Mouse (Mus musculus) liver, embryonic 14.5 days (tissue): ENCODE data around the gene Acnat1. TPM values are rescaled to one million over a fixed set of nuclear protein-coding genes. Genes with fewer than 3 reads are reported as not detected.
"Not testable (repeated sequence)": the region's sequence is repeated elsewhere in the genome, so short reads cannot be mapped to it uniquely, and the experiment has no call there.

Experiments
- ATAC-seq: fragments of 200-750 bp; cut with Nextera tagmentation; 2 replicates; pipeline ENCODE4 v1.8.0; 2017; ENCODE audit warnings: moderate number of reproducible peaks, mild to moderate bottlenecking, moderate library complexity; ENCODE audit not compliant: insufficient read depth
- DNase-seq, 3 experiments: peaks; one replicate each; pipeline ENCODE4 v3.0.0-alpha.2; 2012 to 2013; ENCODE audit warnings: low read depth in 3 of 3, low spot score in 3 of 3
- H3K27ac ChIP-seq: fragments of 300-500 bp; sonication (generic); 2 replicates; pipeline ENCODE4 v1.5.1; 2014; ENCODE audit warnings: moderate library complexity, mild to moderate bottlenecking, control low read depth, inconsistent platforms
- H3K27me3 ChIP-seq: fragments of 300-500 bp; sonication (generic); 2 replicates; pipeline ENCODE4 v1.6.1; 2014; ENCODE audit warnings: mild to moderate bottlenecking, low read length, moderate library complexity; ENCODE audit not compliant: control insufficient read depth, insufficient read depth
- H3K36me3 ChIP-seq: fragments of 300-500 bp; sonication (generic); replicated peaks from 2 replicates; pipeline ENCODE4 v1.6.1; 2014; ENCODE audit warnings: low read depth; ENCODE audit not compliant: control insufficient read depth, insufficient read depth
- H3K4me1 ChIP-seq, 2 experiments: fragments of 200-500 bp in 1 of 2; fragments of 300-500 bp in 1 of 2; sonication (generic) in 1 of 2; replicated peaks; 2 replicates each; pipeline ENCODE4 v1.6.1; 2012 to 2014; ENCODE audit warnings: antibody characterized with exemption in 1 of 2, inconsistent platforms in 1 of 2, low read length in 1 of 2; ENCODE audit not compliant: control insufficient read depth in 2 of 2, insufficient read depth in 2 of 2
- H3K4me2 ChIP-seq: fragments of 300-500 bp; sonication (generic); 2 replicates; pipeline ENCODE4 v1.6.1; 2014; ENCODE audit warnings: low read depth, mild to moderate bottlenecking, control low read depth, moderate library complexity
- H3K4me3 ChIP-seq, 2 experiments: fragments of 200-500 bp in 1 of 2; fragments of 300-500 bp in 1 of 2; sonication (generic) in 1 of 2; 2 replicates each; pipeline ENCODE4 v1.5.1; 2012 to 2014; ENCODE audit warnings: low read depth in 2 of 2, low read length in 2 of 2, mild to moderate bottlenecking in 2 of 2, control low read depth in 1 of 2, inconsistent platforms in 1 of 2, moderate library complexity in 1 of 2; ENCODE audit not compliant: insufficient read depth in 1 of 2
- H3K9ac ChIP-seq: fragments of 300-500 bp; sonication (generic); replicated peaks from 2 replicates; pipeline ENCODE4 v1.6.1; 2014; ENCODE audit warnings: mild to moderate bottlenecking, control low read depth, moderate library complexity
- H3K9me3 ChIP-seq: fragments of 300-500 bp; sonication (generic); 2 replicates; pipeline ENCODE4 v1.6.1; 2016; ENCODE audit warnings: low read length, mixed read lengths; ENCODE audit not compliant: control insufficient read depth
- CTCF ChIP-seq: IDR thresholded peaks from 2 replicates; pipeline ENCODE4 v1.5.1; 2016; ENCODE audit warnings: antibody characterized with exemption, low read depth, control low read depth
- EP300 ChIP-seq: IDR thresholded peaks from 2 replicates; pipeline ENCODE4 v1.6.1; 2016; ENCODE audit warnings: antibody characterized with exemption, low read depth
- WGBS: fragments of 180-500 bp; shearing (Covaris S2); extraction: QIAGEN DNeasy Blood & Tissue Kit; methylation state at CpG from one replicate; pipeline ENCODE4 v1.1.7; 2014; ENCODE audit not compliant: insufficient replicate concordance; 5-methylcytosine and 5-hydroxymethylcytosine counted together
- polyA plus RNA-seq, 2 experiments: library from polyadenylated mRNA; depleted of rRNA in 1 of 2; stranded (reverse) in 1 of 2; unstranded in 1 of 2; fragments of >200 nt; fragmentation: Nextera tagmentation in 1 of 2; extraction: Ambion mirVana in 1 of 2; gene quantifications; 2 replicates each; pipeline versions ENCODE4 v1.2.1 to v1.2.3; 2012 to 2014

Gene Acnat1
- polyA plus RNA-seq, 2 experiments = 0.11 to 1.2 TPM

DNA sequence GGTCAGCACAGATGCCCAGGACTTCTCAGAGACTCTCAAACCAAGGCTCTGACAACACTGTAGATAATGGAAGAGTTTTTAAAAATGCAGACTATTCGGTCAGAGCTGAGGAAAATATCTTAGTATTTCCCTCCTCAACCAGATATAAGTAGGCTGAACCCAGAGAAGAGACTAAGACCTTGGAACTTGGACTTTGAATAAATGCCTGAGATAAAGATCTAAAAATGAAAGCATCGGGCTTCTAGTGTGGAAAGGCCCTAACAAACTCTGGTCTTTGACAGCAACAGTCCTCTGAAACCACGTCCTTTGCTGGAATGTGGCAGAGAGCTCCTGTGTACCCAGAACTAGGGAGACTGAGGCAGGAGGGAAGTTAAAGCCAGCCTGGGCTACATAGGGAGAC lies 32.7 kb upstream of the Acnat1 start, which contains the start of gene Baat:
TSS of gene Baat (minus strand) at position 172 of the 400 bp plus-strand sequence.
- DNase-seq = no peak
- TF ChIP-seq CTCF = no peak
- TF ChIP-seq EP300 = no peak
- Histone ChIP-seq H3K4me2 (no peak within 1 kb of the TSS), H3K36me3 (no peaks in the 10 kb centered on the region; the same call in 1 of the 2 replicates), H3K4me3 (no peak within 1 kb of the TSS), H3K9ac (no peak within 1 kb of the TSS), H3K4me1 (peaks cover 0 to 4% of the 10 kb centered on the region in 2 experiments; a peak in 3 of 4 replicates), H3K27ac (no peak within 1 kb of the TSS), H3K9me3 (no peaks in the 10 kb centered on the region), H3K27me3 (no peaks in the 10 kb centered on the region)
- no peak for ATAC-seq
- 45% methylated on average over 3 of the region's 3 CpGs for WGBS

GRCm38 (mm10) chr4:49503563-49503962 lies 29.9 kb upstream of the Acnat1 start:
- 59% methylated on average over 1 of the region's 1 CpGs for WGBS
- H3K27me3 ChIP-seq = no peaks in the 10 kb centered on the region
- ATAC-seq = no peak

GRCm38 (mm10) chr4:49485934-49486650 lies 12.4 kb upstream of the Acnat1 start:
- not testable (repeated sequence) for H3K9ac ChIP-seq, H3K27ac ChIP-seq, H3K9me3 ChIP-seq, DNase-seq, H3K36me3 ChIP-seq, H3K4me1 ChIP-seq, H3K27me3 ChIP-seq, H3K4me2 ChIP-seq, H3K4me3 ChIP-seq
- peak; percentile 42; the same call in 1 of the 2 replicates for ATAC-seq
- WGBS = 50% methylated on average over 3 of the region's 3 CpGs

More at GRCm38 (mm10) chr4:49503563-49503962, 29.9 kb upstream of the Acnat1 start:
- no peaks in the 10 kb centered on the region for H3K9me3 ChIP-seq
- no peak for DNase-seq
- no peak overlapping the region for H3K9ac ChIP-seq
- H3K27ac ChIP-seq = no peak overlapping the region
- H3K36me3 ChIP-seq = no peaks in the 10 kb centered on the region
- no peak for TF ChIP-seq CTCF
- TF ChIP-seq EP300 = no peak
- no peak overlapping the region for H3K4me3 ChIP-seq
- no peak overlapping the region for H3K4me2 ChIP-seq
- H3K4me1 ChIP-seq = peaks cover 0 to 4% of the 10 kb centered on the region in 2 experiments; a peak in 3 of 4 replicates

- no peak overlapping the region for H3K4me2 ChIP-seq
- H3K4me3 ChIP-seq = no peak overlapping the region
- ATAC-seq (peak; percentile 69), DNase-seq (peak in 1 of 3 experiments; percentile 38)
- no peak for TF ChIP-seq EP300
- no peak for TF ChIP-seq CTCF
- no peaks in the 10 kb centered on the region for H3K9me3 ChIP-seq
- no peaks in the 10 kb centered on the region for H3K27me3 ChIP-seq
- H3K4me1 ChIP-seq = peaks cover 3 to 14% of the 10 kb centered on the region in 2 experiments
- no peak overlapping the region for H3K9ac ChIP-seq
- no peak overlapping the region for H3K27ac ChIP-seq
- no peaks in the 10 kb centered on the region for H3K36me3 ChIP-seq
Measured at GRCm38 (mm10) chr4:49485442-49485841, 11.7 kb upstream of the Acnat1 start.

- WGBS = 53% methylated on average over 3 of the region's 3 CpGs
- DNase-seq (no peak), ATAC-seq (no peak)
- TF ChIP-seq CTCF (no peak), EP300 (no peak)
- Histone ChIP-seq H3K9me3 (no peaks in the 10 kb centered on the region), H3K4me3 (no peak overlapping the region), H3K4me2 (peak overlapping the region; percentile 24), H3K36me3 (no peaks in the 10 kb centered on the region), H3K27me3 (no peaks in the 10 kb centered on the region), H3K9ac (no peak overlapping the region), H3K4me1 (peaks cover 9 to 36% of the 10 kb centered on the region in 2 experiments), H3K27ac (no peak overlapping the region)
Measured at GRCm38 (mm10) chr4:49480896-49481295, 7.2 kb upstream of the Acnat1 start.
